Mouse (Mus musculus): ENCODE data around the gene Clec4f. TPM values are rescaled to one million over a fixed set of nuclear protein-coding genes. Genes with fewer than 3 reads are reported as not detected.

Clec4f gene
- polyA plus RNA-seq, 1 experiment from 2014 or later, result not detected

GRCm38 (mm10) chr6:83597988-83598387, 58.0 kb downstream of the Clec4f start:
- Histone ChIP-seq H3K27ac (replicated peaks) (no peak overlapping the region), H3K9ac (no peak overlapping the region), H3K36me3 (no peaks in the 10 kb centered on the region), H3K4me2 (replicated peaks) (no peak overlapping the region), H3K9me3 (replicated peaks) (no peaks in the 10 kb centered on the region), H3K4me1 (0 out of 2 replicates have a peak, but pooled peaks cover 6% of the 10 kb centered on the region), H3K27me3 (no peaks in the 10 kb centered on the region), H3K4me3 (replicated peaks) (no peak overlapping the region)
- ATAC-seq (ENCODE audit: insufficient number of reproducible peaks, low FRiP score, low TSS enrichment, low read depth), result no peak
- 33% methylated on average over 3 of the region's 3 CpGs for WGBS

DNA sequence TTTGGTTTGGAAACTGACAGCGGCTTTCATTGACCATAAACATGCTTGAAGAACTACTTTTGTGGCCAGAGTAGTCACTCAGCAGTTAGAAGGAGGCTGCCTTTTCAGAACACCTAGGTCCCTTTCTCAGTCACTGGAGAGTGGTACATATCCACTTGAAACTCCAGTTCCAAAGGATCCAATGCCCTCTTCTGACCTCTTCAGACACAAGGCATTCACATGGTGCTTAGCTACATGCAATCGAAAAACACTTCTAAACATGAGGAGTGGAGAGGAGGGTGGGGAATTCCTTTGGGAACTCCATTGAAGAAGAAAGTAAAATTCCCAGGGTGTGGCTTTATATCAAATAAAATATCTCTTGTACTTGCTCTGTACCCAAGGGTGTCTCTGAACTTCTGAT, 61.0 kb downstream of the Clec4f start:
- WGBS, result 84% methylated on average over 2 of the region's 2 CpGs
- no peak overlapping the region for H3K27ac ChIP-seq (replicated peaks)
- H3K9me3 ChIP-seq (replicated peaks), result no peaks in the 10 kb centered on the region
- no peak overlapping the region for H3K4me3 ChIP-seq (replicated peaks)
- H3K4me2 ChIP-seq (replicated peaks), result no peak overlapping the region
- ATAC-seq (ENCODE audit: insufficient number of reproducible peaks, low FRiP score, low TSS enrichment, low read depth), result no peak
- no peak overlapping the region for H3K9ac ChIP-seq
- no peaks in the 10 kb centered on the region for H3K36me3 ChIP-seq
- H3K27me3 ChIP-seq, result no peaks in the 10 kb centered on the region
- H3K4me1 ChIP-seq, result 0 out of 2 replicates have a peak, but pooled peaks cover 6% of the 10 kb centered on the region

Other genes starting within 250 kb of the Clec4f start
- gene Tet3, start 197.1 kb downstream of the Clec4f start, polyA plus RNA-seq (2015; fragmentation: Nextera tagmentation; extraction: Ambion mirVana), result 63.1 and 66.1 TPM in 2 replicates
- gene Dguok, start 149.2 kb downstream of the Clec4f start, polyA plus RNA-seq (2015; fragmentation: Nextera tagmentation; extraction: Ambion mirVana), result 81.0 and 90.4 TPM in 2 replicates
- 19.5 and 20.9 TPM in 2 replicates for gene Actg2, start 119.9 kb downstream of the Clec4f start, polyA plus RNA-seq (2015; fragmentation: Nextera tagmentation; extraction: Ambion mirVana)
- gene Stambp, start 83.5 kb downstream of the Clec4f start, polyA plus RNA-seq (2015; fragmentation: Nextera tagmentation; extraction: Ambion mirVana), result 31.5 and 32.5 TPM in 2 replicates
- gene Cd207, start 21.7 kb upstream of the Clec4f start, polyA plus RNA-seq (2015; fragmentation: Nextera tagmentation; extraction: Ambion mirVana), result not detected in 2 replicates
- 0.17 and 0.49 TPM in 2 replicates for gene Vax2, start 55.1 kb upstream of the Clec4f start, polyA plus RNA-seq (2015; fragmentation: Nextera tagmentation; extraction: Ambion mirVana)
- 3.7 and 5.2 TPM in 2 replicates for gene Atp6v1b1, start 86.8 kb upstream of the Clec4f start, polyA plus RNA-seq (2015; fragmentation: Nextera tagmentation; extraction: Ambion mirVana)
- gene Ankrd53, start 106.5 kb upstream of the Clec4f start, polyA plus RNA-seq (2015; fragmentation: Nextera tagmentation; extraction: Ambion mirVana), result not detected in 2 replicates
- 88.5 and 92.0 TPM in 2 replicates for gene Tex261, start 119.6 kb upstream of the Clec4f start, polyA plus RNA-seq (2015; fragmentation: Nextera tagmentation; extraction: Ambion mirVana)
- gene Nagk, start 138.8 kb upstream of the Clec4f start, polyA plus RNA-seq (2015; fragmentation: Nextera tagmentation; extraction: Ambion mirVana), result 68.2 and 70.3 TPM in 2 replicates
- gene Paip2b, start 175.6 kb upstream of the Clec4f start, polyA plus RNA-seq (2015; fragmentation: Nextera tagmentation; extraction: Ambion mirVana), result 19.9 and 20.4 TPM in 2 replicates
- 52.7 and 56.5 TPM in 2 replicates for gene Zfp638, start 210.9 kb upstream of the Clec4f start, polyA plus RNA-seq (2015; fragmentation: Nextera tagmentation; extraction: Ambion mirVana)